11 mouse cellular contexts compared by ENCODE assay signal in genomic region chr5:123675221-123675620, GRCm38 (mm10). TPM values are rescaled to one million over a fixed set of nuclear protein-coding genes. Genes with fewer than 3 reads are reported as not detected.
DNase-seq lines count a peak whose midpoint lies in the region; ATAC-seq and TF ChIP-seq lines count a peak whose summit lies in the region.
"Had no signal": no experiment of that assay in that cellular context is flagged by ENCODE, and none has a peak within 500 bp of the region (broad histone marks: within the 10 kb centered on the region; RNA-seq: fewer than 3 reads in every experiment).

No protein-coding gene starts in this region.

- peaks cover 7% of the 10 kb centered on the region; the same call in 1 of the 2 replicates for H3K36me3 ChIP-seq in heart, embryonic 13.5 days
- H3K36me3 ChIP-seq in heart, embryonic 12.5 days, result peaks cover 4% of the 10 kb centered on the region
- no peaks in the 10 kb centered on the region for H3K36me3 ChIP-seq in liver, embryonic 16.5 days (ENCODE audit: control insufficient read depth, insufficient read depth)
- H3K36me3 ChIP-seq in myocyte (ENCODE audit: control insufficient read depth, insufficient read depth), result no peaks in the 10 kb centered on the region
- H3K36me3 ChIP-seq: intestine, embryonic 15.5 days had no signal

- peak; percentile 45 to 80 for DNase-seq in lung, adult 18-20 months
- no peak for DNase-seq in lung, postnatal 14 days
- no peak for DNase-seq in layer of hippocampus, adult 18-20 months (ENCODE audit: low spot score in 2 of 2)
- DNase-seq: cerebellum, postnatal 14 days; heart, postnatal 36 days had no signal

- 5% methylated on average over 3 of the region's 3 CpGs for WGBS in heart, embryonic 13.5 days
- WGBS in heart, embryonic 12.5 days, result 13% methylated on average over 3 of the region's 3 CpGs
- WGBS in liver, embryonic 16.5 days (ENCODE audit: insufficient replicate concordance), result 20% methylated on average over 3 of the region's 3 CpGs

- H3ac ChIP-seq in myocyte (ENCODE audit: control insufficient read depth, insufficient read length), result no peak overlapping the region

- peaks cover 59% of the 10 kb centered on the region for H3K4me1 ChIP-seq in heart, embryonic 13.5 days
- H3K4me1 ChIP-seq in heart, embryonic 12.5 days (replicated peaks), result peaks cover 42% of the 10 kb centered on the region
- peaks cover 8% of the 10 kb centered on the region for H3K4me1 ChIP-seq in liver, embryonic 16.5 days (ENCODE audit: control insufficient read depth, low read depth, low read length)

- no peaks in the 10 kb centered on the region for H3K9me3 ChIP-seq in heart, embryonic 13.5 days
- no peaks in the 10 kb centered on the region; the same call in 1 of the 2 replicates for H3K9me3 ChIP-seq in heart, embryonic 12.5 days (replicated peaks)
- no peaks in the 10 kb centered on the region for H3K9me3 ChIP-seq in liver, embryonic 16.5 days (replicated peaks; ENCODE audit: control insufficient read depth, low read length)
- H3K9me3 ChIP-seq: intestine, embryonic 15.5 days had no signal

- peaks cover 67% of the 10 kb centered on the region for H3K79me2 ChIP-seq in myocyte (ENCODE audit: control insufficient read depth, insufficient read depth)

- H3K9ac ChIP-seq in heart, embryonic 13.5 days, result no peak overlapping the region
- no peak overlapping the region for H3K9ac ChIP-seq in heart, embryonic 12.5 days
- no peak overlapping the region for H3K9ac ChIP-seq in liver, embryonic 16.5 days (ENCODE audit: low read depth, low read length)
- H3K9ac ChIP-seq: intestine, embryonic 15.5 days had no signal

- no peak overlapping the region for H3K4me2 ChIP-seq in heart, embryonic 13.5 days
- H3K4me2 ChIP-seq in heart, embryonic 12.5 days, result no peak overlapping the region
- no peak overlapping the region for H3K4me2 ChIP-seq in liver, embryonic 16.5 days (ENCODE audit: low read depth, low read length)
- peak overlapping the region; percentile 22 for H3K4me2 ChIP-seq in myocyte (ENCODE audit: low read depth)
- H3K4me2 ChIP-seq: intestine, embryonic 15.5 days had no signal

- ATAC-seq in heart, embryonic 13.5 days (ENCODE audit: extremely low read depth, insufficient number of reproducible peaks, low FRiP score, low TSS enrichment), result no peak
- no peak for ATAC-seq in heart, embryonic 12.5 days (ENCODE audit: insufficient number of reproducible peaks, low FRiP score)
- ATAC-seq in liver, embryonic 16.5 days (ENCODE audit: low read depth), result peak; percentile 76
- ATAC-seq: forebrain, embryonic 14.5 days; intestine, embryonic 15.5 days had no signal

- H3K4me3 ChIP-seq in heart, embryonic 13.5 days, result no peak overlapping the region
- no peak overlapping the region for H3K4me3 ChIP-seq in heart, embryonic 12.5 days
- H3K4me3 ChIP-seq in liver, embryonic 16.5 days (ENCODE audit: low read depth, low read length), result no peak overlapping the region
- H3K4me3 ChIP-seq in myocyte, result no peak overlapping the region
- H3K4me3 ChIP-seq: intestine, embryonic 15.5 days had no signal

- peak overlapping the region; percentile 39 for H3K27ac ChIP-seq in heart, embryonic 13.5 days (replicated peaks)
- no peak overlapping the region for H3K27ac ChIP-seq in heart, embryonic 12.5 days (ENCODE audit: poor library complexity, severe bottlenecking)
- H3K27ac ChIP-seq in liver, embryonic 16.5 days (ENCODE audit: low read length), result no peak overlapping the region
- H3K27ac ChIP-seq: intestine, embryonic 15.5 days had no signal

- no peak for TF ChIP-seq POLR2A in myocyte (IDR thresholded peaks at IDR 0.05; ENCODE audit: insufficient read length, low read depth)

- no peaks in the 10 kb centered on the region for H3K27me3 ChIP-seq in heart, embryonic 13.5 days (replicated peaks)
- H3K27me3 ChIP-seq in heart, embryonic 12.5 days (replicated peaks), result no peaks in the 10 kb centered on the region
- no peaks in the 10 kb centered on the region for H3K27me3 ChIP-seq in liver, embryonic 16.5 days (ENCODE audit: control insufficient read depth, insufficient read depth, low read depth, low read length)
- no peaks in the 10 kb centered on the region for H3K27me3 ChIP-seq in myocyte (ENCODE audit: control insufficient read depth, insufficient read depth, insufficient read length)
- H3K27me3 ChIP-seq: intestine, embryonic 15.5 days had no signal

TF ChIP-seq in myocyte, 11 proteins besides CTCF, POLR2A, EP300 and RAD21:
- TF ChIP-seq CEBPB (IDR thresholded peaks at IDR 0.05; ENCODE audit: insufficient read depth, poor library complexity, severe bottlenecking), result peak; percentile 93
- no peak for TF ChIP-seq POLR2AphosphoS2 (IDR thresholded peaks at IDR 0.05; ENCODE audit: insufficient read length, low read depth)
- no peak for TF ChIP-seq E2F4 (IDR thresholded peaks at IDR 0.05; ENCODE audit: insufficient read depth)

RNA-seq across cellular contexts. Expression of gene Clip1, which starts 9.2 kb away (rescaled TPM):
- polyA plus RNA-seq in heart, embryonic 13.5 days (2015; fragmentation: Nextera tagmentation; extraction: Ambion mirVana), result 48.0 and 48.9 TPM in 2 replicates
- 62.3 and 65.2 TPM in 2 replicates for polyA plus RNA-seq in heart, embryonic 12.5 days (2016; fragmentation: Nextera tagmentation; extraction: Ambion mirVana)
- 10.7 and 11.0 TPM in 2 replicates for polyA plus RNA-seq in liver, embryonic 16.5 days (2015; fragmentation: Nextera tagmentation; extraction: Ambion mirVana)
- 17.5 TPM for polyA plus RNA-seq in myocyte (2012; fragmentation: generic; extraction: Trizol)
- total RNA-seq in layer of hippocampus, adult 18-20 months (2021), result 100 to 1,000 TPM; 127 to 137 TPM

RNA-seq across cellular contexts. Expression of gene Zcchc8, which starts 45.7 kb away (rescaled TPM):
- polyA plus RNA-seq in heart, embryonic 13.5 days (2015; fragmentation: Nextera tagmentation; extraction: Ambion mirVana), result 53.4 and 56.1 TPM in 2 replicates
- polyA plus RNA-seq in heart, embryonic 12.5 days (2016; fragmentation: Nextera tagmentation; extraction: Ambion mirVana), result 69.6 and 77.5 TPM in 2 replicates
- 27.0 and 27.7 TPM in 2 replicates for polyA plus RNA-seq in liver, embryonic 16.5 days (2015; fragmentation: Nextera tagmentation; extraction: Ambion mirVana)
- polyA plus RNA-seq in myocyte (2012; fragmentation: generic; extraction: Trizol), result 9.7 TPM
- 10 to 100 TPM; 51.1 to 55.8 TPM for total RNA-seq in layer of hippocampus, adult 18-20 months (2021)

Comparison
In these comparisons a context has a peak if more than half of its experiments do, and no peak if none do; other contexts are left out.
1. DNase-seq: peak in lung, adult 18-20 months (2 of 2); none in lung, postnatal 14 days (single experiment) and layer of hippocampus, adult 18-20 months (0 of 2).